Mouse (Mus musculus): Measurements from ENCODE around the gene Ctnnb1. TPM values are rescaled to one million over a fixed set of nuclear protein-coding genes. Genes with fewer than 3 reads are reported as not detected.

Ctnnb1 gene
- total RNA-seq, 1 experiment from 2014 or later = 460 TPM

DNA sequence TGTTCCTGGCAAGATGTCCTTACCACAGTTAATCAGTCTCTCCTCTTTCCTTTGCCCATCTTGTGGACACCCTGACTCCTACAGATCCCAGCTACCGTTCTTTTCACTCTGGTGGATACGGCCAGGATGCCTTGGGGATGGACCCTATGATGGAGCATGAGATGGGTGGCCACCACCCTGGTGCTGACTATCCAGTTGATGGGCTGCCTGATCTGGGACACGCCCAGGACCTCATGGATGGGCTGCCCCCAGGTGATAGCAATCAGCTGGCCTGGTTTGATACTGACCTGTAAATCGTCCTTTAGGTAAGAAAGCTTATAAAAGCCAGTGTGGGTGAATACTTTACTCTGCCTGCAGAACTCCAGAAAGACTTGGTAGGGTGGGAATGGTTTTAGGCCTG is 30.2 kb downstream of the Ctnnb1 start:
- no peak for ATAC-seq (replicated peaks; ENCODE audit: low read depth, poor library complexity, severe bottlenecking)

DNA sequence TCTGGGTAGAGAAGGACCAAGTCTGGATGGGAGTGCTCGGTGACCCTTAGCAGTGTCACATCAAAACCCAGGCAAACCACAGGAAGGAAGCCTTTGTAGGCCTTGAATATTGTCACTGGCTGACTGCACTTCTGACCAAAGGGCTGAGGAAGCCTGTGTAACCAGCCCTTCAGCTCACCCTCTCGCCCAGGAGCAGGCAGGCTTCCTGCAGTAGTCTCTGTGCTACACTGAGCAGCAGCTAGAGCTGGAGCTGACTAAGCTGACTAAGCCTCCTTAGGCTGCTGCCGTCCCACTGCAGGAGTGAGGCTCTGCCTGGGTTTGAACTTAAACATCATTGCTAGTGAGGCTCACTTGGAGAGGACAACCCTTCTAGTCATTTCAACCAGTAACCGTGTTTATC is 31.6 kb downstream of the Ctnnb1 start:
- ATAC-seq (replicated peaks; ENCODE audit: low read depth, poor library complexity, severe bottlenecking) = peak; percentile 46

DNA sequence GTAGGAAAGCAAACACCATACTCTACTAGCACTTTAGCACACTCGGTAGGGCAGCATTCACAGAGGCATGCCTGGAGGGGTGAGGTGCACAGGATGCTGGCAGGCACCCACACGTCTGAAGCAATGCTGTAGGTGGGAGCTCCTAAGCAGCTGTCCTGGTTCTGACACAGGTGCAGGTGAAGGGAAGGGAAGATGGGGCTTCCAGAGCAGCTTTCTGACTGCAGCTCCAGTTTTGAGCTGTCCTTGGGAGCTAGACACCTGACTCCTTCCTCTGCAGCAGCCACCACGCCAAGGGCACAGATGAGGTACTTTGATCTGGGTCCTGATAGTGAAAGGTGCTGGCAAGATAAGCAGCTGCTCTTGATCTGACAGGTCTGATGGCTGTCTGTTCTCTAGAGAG is 32.5 kb downstream of the Ctnnb1 start:
- ATAC-seq (replicated peaks; ENCODE audit: low read depth, poor library complexity, severe bottlenecking) = no peak

DNA sequence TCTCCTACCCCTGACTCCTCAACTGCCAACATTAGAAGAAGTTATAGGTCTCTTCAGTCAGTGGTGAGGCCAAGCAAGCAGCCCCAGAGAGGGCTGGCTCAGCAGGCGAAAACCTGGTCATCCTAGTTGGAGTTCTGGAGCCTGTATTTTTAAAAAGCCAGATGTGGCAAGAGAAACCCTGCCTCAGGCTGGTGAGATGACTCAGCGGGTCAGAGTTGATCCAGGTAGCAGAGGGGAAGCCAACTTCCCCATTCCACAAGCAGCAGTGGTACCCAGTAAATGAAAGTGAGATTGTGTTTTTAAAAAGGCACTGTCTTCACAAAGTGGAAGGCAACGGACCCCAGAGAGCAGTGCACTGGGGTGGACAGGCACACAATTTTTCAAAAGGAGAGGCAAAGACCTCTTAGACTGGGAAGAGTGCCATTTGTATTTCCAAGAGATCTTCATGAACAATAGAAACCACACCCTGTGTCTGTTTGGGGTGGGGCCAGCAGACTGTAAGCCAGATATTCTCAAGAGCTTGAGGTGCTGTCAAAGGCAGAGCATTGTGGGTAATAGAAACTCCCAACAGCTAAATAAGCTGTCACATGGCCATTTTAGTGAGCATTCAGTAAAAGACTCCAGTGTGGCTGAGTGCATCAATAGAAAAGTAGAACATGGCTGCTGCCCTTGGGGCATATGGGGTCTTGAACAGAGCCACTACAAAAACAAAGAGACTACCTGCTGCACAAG is 33.1 kb downstream of the Ctnnb1 start:
- ATAC-seq (replicated peaks; ENCODE audit: low read depth, poor library complexity, severe bottlenecking) = peak; percentile 53

DNA sequence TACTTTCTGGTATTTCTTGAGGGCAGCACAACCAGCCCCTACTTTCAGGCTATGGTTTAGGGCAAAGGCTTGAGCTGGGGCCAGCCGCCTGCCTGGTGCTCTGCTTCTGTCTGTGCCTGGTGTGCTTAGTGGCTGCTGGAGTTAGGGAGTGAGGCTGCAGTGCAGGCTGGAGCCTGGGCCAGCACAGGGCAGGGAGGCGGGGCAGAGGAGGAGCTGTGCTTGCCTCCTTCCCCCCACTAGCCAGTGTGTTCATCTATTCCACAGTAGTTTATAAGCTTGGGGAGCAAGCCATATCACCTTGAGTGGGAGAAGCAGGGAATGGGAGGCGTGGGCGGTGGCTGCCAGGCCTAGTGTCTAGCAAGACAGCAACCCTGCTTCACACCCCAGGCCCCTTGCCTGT is 34.1 kb downstream of the Ctnnb1 start:
- no peak for ATAC-seq (replicated peaks; ENCODE audit: low read depth, poor library complexity, severe bottlenecking)

DNA sequence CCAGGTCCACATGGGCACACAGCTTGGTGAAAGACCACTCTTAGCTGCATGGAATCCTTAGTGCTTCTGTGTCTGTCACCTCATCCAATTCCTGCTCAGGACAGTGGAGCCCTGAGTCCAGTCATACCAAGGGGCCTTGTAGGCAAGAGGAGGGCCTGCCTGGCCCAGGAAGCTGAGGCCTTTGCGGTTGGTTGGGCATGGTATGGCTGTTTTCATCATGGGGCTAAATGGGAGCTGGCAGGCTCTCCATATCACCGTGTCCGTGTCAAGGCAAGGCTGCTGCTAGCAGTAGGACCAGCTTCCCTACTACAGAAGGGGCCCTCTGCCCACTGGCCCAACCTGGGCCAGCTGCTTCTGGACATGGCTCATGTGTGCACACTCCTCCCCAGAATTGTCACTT is 34.7 kb downstream of the Ctnnb1 start:
- ATAC-seq (replicated peaks; ENCODE audit: low read depth, poor library complexity, severe bottlenecking) = no peak

DNA sequence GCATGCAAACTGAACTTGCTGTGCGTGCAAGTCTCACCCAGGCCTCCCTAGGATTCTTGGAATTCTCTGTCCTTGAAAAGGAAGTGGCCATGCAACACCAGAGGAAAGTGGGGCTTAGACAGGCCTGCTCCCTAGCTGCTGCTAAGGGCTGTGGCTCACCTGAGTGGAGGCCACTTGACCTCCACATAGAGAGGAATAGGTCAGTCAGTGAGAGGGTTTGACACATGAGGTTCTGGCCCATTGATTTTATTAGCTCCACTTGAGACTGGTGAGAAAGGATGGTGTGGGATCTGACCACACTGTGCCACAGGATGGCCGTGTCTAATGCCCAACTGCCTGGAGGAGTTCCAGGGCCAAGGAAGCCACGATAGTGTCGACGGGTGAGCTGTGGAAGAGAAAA is 35.2 kb downstream of the Ctnnb1 start:
- ATAC-seq (replicated peaks; ENCODE audit: low read depth, poor library complexity, severe bottlenecking) = no peak

DNA sequence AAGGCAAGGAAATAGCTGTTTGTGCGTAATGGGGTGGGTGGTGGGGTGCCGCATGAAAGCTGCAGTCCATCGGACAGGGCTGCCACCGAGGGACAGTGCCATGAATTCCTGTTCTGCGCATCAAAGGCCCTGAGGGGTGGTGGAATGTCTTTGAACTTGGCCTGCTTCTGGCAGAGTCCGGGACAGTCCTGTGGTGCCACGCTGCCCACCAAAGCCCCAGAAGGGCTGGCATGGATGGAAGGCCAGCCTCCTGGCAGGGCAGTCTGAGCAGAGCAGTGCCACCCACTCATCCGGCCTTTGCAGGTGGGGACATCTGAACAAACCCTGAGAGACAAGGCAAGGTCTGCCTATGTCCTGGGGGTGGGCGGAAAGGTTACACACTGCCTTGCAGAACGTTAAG is 36.0 kb downstream of the Ctnnb1 start:
- ATAC-seq (replicated peaks; ENCODE audit: low read depth, poor library complexity, severe bottlenecking) = no peak

DNA sequence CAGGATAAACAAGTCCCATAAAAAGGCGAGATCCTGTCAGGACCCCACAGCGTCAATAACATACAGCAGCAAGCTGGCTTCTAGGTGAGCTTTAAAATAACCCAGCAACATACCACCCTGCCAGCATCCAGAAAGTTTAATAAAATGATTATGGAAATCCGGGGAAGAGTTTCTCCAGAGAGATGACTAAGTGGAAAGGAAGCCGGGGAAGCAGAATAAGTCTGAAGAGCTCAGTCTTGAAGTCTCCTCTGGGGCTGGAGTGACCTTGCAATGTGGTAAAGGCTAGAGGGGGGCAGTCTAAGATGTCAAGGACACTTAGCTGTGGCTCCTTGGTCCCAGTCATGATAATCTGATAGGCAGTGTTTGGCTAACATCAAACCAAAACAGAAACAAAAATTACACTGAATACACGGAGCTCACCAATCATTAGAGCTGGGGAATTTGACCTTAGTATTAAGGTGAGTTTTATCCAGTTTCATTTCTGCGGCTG is 44.1 kb downstream of the Ctnnb1 start:
- no peak for ATAC-seq (replicated peaks; ENCODE audit: low read depth, poor library complexity, severe bottlenecking)

DNA sequence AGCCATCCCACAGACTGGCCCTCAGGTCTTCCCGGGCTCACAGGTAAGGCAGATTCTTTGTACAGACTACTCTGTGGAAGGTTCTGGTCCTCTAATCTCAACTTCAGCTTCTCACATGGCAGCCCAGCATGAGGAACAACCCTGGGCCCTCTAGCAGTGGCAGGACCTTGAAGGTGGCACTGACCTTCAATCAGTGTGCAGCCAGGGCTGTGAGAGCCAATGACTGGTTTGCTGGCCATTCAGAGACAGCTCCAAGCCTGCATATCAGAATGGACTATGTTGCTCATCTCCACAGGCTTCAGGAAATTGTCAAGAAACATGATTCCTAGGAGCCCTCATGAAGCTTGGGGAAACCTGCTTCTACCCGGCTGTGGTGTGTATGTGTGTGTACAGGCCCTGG is 45.2 kb downstream of the Ctnnb1 start:
- no peak for ATAC-seq (replicated peaks; ENCODE audit: low read depth, poor library complexity, severe bottlenecking)

DNA sequence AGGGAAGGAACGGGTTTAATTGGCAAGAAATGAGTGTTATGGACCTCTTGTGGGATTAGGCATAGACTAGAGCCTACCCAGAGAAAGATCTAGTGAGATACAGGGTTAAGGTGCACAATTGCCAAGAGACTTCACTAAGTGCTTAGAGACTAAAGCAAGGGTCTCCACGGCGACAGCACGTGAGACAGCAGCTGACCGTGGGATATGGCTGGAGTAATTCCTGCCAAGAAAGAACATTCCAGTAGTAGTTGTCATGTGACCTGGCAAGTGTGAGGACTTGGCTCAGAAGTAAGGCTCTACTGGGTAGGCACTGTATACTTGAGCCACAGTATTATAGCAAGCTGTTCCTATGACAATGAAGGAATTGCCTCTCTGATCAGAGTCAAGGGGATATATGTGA is 47.1 kb downstream of the Ctnnb1 start:
- no peak for ATAC-seq (replicated peaks; ENCODE audit: low read depth, poor library complexity, severe bottlenecking)

DNA sequence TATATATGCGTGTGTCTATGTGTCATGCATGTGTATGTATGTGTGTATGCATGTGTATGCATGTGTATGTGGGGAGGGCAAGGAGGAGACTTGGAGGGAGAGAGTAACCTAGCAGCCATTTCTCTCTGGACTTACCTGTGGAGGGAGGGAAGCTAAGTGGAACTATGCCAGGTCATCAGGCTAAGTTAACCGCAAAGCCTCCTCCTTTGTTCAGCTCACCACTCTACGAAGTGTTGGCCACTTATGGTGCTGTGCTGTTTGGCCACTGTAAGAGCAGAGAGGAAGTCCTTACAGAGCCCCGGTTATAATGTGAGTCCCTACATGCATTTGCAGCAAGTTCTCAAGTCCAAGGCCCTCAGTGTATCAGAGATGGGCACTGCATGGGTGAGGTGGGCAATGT is 47.8 kb downstream of the Ctnnb1 start:
- ATAC-seq (replicated peaks; ENCODE audit: low read depth, poor library complexity, severe bottlenecking) = no peak

DNA sequence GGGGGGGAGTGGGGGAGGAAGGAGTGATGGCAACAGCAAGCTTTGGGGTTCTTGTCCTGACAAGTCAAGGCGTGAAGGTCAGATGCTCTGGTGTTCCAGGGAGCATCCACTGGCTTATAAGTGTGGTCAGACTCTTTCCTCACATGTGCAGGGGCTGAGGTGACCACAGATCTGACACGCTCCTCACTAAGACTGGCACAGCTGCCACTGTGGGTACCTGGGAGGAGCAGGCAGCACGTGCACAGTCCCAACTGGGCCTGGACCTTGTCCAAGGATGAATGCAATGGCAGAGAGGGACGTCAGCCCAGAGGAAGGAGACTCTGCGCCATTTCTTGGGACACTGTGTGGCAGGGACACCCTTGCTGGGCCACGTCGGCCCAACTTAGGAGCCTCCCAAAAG is 52.8 kb downstream of the Ctnnb1 start:
- ATAC-seq (replicated peaks; ENCODE audit: low read depth, poor library complexity, severe bottlenecking) = no peak

DNA sequence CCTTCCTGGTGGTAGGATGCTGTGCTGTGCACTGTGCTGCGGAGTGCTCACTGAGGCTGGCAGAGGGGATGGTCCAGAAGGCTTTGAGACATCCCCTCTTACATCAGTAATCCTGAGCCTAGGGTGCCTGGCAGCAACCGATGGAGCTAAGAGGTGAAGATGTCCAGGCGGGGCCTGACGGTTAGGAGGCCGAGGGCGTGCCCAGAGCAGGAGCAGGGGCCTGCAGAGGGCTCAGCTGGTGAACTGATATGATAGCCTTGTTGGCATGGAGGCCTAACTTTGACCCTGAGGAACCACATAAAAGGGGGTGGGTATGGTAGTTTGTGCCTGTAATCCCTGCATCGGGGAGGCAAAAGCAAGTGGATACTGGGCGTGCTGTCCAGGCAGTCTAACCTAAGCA is 54.8 kb downstream of the Ctnnb1 start:
- ATAC-seq (replicated peaks; ENCODE audit: low read depth, poor library complexity, severe bottlenecking) = no peak

DNA sequence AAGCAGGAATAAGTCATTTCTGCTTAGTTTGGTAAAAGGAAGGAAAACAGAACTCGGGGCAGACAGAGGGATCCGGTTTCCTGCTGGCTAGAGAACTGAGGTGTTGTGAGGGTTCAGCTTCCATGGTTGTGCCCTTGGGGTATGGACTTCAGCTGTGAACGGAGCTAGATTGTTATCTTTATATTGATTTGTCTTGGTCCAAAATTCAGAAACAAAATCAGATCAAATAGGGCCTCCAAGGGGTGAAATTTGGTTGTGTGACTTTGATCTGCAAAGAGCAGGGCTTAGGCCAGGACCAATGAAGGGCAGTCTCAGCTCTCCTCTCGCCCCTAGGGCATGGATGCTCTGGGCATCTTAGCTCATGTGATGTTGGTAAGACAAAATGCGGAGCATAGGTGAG is 55.5 kb downstream of the Ctnnb1 start:
- no peak for ATAC-seq (replicated peaks; ENCODE audit: low read depth, poor library complexity, severe bottlenecking)

DNA sequence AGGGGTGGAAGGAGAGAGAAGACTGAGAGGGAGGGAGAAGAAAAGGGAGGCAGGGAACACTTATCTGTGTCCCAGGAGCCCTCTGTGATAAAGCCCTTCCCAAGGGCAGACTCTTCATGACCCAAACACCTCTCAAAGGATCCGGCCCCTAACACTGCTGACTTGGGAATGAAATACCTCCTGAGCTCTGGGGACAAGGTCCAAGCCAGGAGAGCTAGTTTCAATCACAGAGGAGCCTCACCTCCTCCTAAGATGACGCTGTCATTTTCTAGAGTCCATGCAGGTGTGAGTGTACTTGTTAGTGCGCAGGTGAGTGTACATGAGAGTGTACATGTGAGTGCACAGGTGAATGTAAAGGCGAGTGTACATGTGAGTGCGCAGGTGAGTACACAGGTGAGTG is 56.0 kb downstream of the Ctnnb1 start:
- ATAC-seq (replicated peaks; ENCODE audit: low read depth, poor library complexity, severe bottlenecking) = no peak

DNA sequence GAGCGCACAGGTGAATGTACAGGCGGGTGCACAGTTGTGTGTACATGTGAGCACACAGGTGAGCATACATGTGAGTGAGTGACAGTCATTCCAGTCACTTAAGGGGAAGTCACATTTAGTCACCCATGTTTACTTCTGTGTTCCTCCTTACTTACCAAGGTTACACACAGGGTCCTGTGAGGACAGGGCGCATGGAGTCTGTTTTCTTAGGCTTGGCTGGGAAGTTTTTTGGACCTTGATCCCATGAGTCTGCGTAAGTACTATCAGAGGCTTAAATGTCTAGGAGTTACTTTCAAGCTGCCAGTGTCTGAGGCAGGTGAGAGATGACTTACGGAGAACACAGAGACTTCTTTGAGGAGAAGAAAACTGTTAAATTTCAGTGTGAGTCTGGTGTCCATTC is 56.5 kb downstream of the Ctnnb1 start:
- ATAC-seq (replicated peaks; ENCODE audit: low read depth, poor library complexity, severe bottlenecking) = no peak

DNA sequence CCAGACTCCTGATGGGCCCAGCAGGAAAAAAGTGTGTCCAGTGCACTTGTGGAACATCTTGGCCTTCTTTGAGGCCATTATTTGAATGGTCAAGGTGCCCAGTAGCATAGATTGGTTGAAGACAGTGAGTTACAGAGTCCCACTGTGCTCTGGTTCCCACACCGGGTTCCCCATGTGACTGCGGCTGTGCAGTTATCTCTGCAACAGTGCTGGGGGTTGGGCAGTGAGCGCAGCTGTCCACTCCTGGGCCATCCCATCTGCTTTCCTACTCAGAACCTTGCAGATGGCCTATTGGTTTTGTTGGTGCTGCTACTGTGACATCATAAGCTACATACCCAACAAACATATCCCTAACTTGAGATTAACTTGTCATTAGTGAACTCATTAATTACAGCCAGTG is 57.2 kb downstream of the Ctnnb1 start:
- ATAC-seq (replicated peaks; ENCODE audit: low read depth, poor library complexity, severe bottlenecking) = no peak

DNA sequence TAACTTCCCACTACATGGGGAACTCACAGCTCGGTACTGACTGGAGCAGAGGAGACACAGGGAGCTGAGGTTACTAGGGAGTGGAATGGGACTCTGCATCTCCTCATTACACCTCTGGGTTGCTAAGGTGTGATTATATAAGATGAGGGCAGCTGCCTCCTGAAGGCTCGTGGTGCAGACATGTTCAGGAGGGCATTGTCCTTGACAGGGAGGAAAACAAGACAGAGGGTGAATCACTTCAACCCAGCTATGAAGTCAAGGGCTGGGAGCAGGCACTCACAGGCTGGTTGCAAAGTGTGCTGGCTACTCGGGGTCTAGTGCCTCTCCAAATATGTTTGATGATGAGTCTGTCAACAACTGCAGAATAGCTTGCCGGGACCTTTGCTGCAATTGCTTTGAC is 58.0 kb downstream of the Ctnnb1 start:
- no peak for ATAC-seq (replicated peaks; ENCODE audit: low read depth, poor library complexity, severe bottlenecking)

DNA sequence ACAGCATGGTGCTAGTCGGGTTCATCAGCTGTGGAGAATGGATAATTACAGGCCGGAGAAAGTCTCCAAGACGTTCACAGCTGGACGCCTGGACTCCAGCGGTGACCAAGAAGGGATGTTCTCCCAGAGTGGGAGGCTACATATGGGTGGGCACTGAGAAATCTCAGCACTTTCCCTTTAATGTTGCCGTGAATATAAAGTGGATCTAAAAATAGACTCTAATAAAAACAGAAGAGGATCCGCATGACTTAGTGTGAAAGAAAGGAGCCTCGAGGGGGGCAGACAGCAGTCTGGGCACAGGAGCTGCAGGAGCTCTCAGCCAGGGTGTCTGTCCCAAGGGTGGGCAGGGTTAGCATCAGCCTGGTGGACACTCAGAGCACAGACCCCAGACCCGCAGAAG is 59.1 kb downstream of the Ctnnb1 start:
- ATAC-seq (replicated peaks; ENCODE audit: low read depth, poor library complexity, severe bottlenecking) = no peak

DNA sequence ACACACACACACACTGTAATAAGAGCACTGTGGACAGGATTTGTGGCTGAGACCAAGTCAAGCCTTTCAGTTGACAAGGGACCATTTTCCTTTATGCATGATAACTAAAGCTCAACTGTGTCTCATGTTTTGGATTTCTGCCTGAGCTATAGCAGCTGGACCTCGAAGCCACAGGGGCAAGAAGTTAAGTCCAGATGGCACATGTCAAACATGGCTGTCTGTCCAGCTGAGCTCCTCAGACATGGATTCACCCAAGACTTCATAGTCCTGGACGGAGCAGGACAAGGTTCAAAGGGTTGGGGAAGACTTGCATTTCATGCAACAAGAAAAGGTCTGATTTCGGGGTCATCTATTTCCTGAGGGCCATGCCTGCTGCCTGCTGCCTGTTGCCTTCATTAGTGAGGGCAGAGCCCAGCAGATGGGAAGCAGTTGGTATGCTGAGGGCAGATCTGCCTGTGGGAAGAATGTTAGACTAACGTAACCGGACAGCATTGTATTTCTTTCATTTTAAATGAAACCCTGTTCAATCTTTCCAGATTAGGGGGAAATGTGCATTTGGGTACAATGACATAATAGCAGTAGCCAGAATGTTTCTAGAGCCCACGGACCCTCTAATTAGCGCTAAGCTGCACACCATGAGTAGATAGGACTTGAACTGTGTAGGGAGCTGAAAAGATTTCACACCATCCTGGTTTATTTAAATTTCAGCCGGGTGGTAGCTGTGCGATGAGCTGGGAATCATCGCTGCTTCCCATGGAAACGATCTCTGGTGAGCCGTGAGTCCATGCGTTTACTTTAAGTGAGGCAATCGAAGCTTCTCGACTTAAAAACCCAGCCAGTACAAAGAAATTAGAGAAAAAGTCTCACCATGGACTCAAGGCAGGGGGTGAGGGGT is 61.0 kb downstream of the Ctnnb1 start:
- ATAC-seq (replicated peaks; ENCODE audit: low read depth, poor library complexity, severe bottlenecking) = no peak

All from common myeloid progenitor, adult 5-6 weeks (primary cell).